Mouse (Mus musculus) splenic B cell, adult 2 months (primary cell): ENCODE measurements around the gene Pcp4l1.
"Not testable (repeated sequence)": the region's sequence is repeated elsewhere in the genome, so short reads cannot be mapped to it uniquely, and the experiment has no call there.

Experiments used
- DNase-seq: peaks from one replicate; pipeline ENCODE4 v3.0.0-alpha.2; 2011; ENCODE audit warnings: low read depth, low spot score
- H3K27me3 ChIP-seq: 2 replicates; pipeline ENCODE4 v1.6.1; 2012; ENCODE audit warnings: mild to moderate bottlenecking, low read length, moderate library complexity, mixed read lengths; ENCODE audit not compliant: control insufficient read depth, poor library complexity, insufficient read depth, severe bottlenecking
- H3K36me3 ChIP-seq: 2 replicates; pipeline ENCODE4 v1.6.1; 2012; ENCODE audit warnings: mild to moderate bottlenecking, low read length, moderate library complexity, mixed read lengths; ENCODE audit not compliant: control insufficient read depth, poor library complexity, insufficient read depth, severe bottlenecking

Pcp4l1 gene

GRCm38 (mm10) chr1:171150838-171151391, 45.2 kb downstream of the Pcp4l1 start:
- no peaks in the 10 kb centered on the region for H3K36me3 ChIP-seq
- no peaks in the 10 kb centered on the region for H3K27me3 ChIP-seq
- no peak for DNase-seq

GRCm38 (mm10) chr1:171149974-171150760, 45.9 kb downstream of the Pcp4l1 start, which contains the start of the genes Sdhc and Mpz:
Gene Sdhc (minus strand): TSS chr1:171150603.
Gene Mpz (plus strand): TSS chr1:171150711.
- Histone ChIP-seq H3K36me3 (no peaks in the 10 kb centered on the region), H3K27me3 (no peaks in the 10 kb centered on the region)
- DNase-seq: peak; percentile 97

- not testable (repeated sequence) for H3K36me3 ChIP-seq, DNase-seq, H3K27me3 ChIP-seq
Measured at GRCm38 (mm10) chr1:171142981-171143380, 53.1 kb downstream of the Pcp4l1 start.

- not testable (repeated sequence) for H3K27me3 ChIP-seq
Measured at GRCm38 (mm10) chr1:171137486-171138155, 58.4 kb downstream of the Pcp4l1 start.

GRCm38 (mm10) chr1:171135600-171135999, 60.5 kb downstream of the Pcp4l1 start:
- no peak for DNase-seq
- no peaks in the 10 kb centered on the region for H3K27me3 ChIP-seq
- H3K36me3 ChIP-seq: peaks cover 7% of the 10 kb centered on the region; the same call in 1 of the 2 replicates

More at GRCm38 (mm10) chr1:171137486-171138155, 58.4 kb downstream of the Pcp4l1 start:
- not testable (repeated sequence) for H3K36me3 ChIP-seq, DNase-seq

- DNase-seq: no peak
- no peaks in the 10 kb centered on the region for H3K27me3 ChIP-seq
- H3K36me3 ChIP-seq: peaks cover 4% of the 10 kb centered on the region; the same call in 1 of the 2 replicates
Measured at GRCm38 (mm10) chr1:171130971-171131370, 65.1 kb downstream of the Pcp4l1 start.

- H3K36me3 ChIP-seq: peaks cover under 1% of the 10 kb centered on the region; the same call in 1 of the 2 replicates
- no peaks in the 10 kb centered on the region for H3K27me3 ChIP-seq
- DNase-seq: no peak
Measured at GRCm38 (mm10) chr1:171129251-171129650, 66.8 kb downstream of the Pcp4l1 start.

- Histone ChIP-seq H3K27me3 (no peaks in the 10 kb centered on the region), H3K36me3 (no peaks in the 10 kb centered on the region)
- DNase-seq: no peak
Measured at GRCm38 (mm10) chr1:171124398-171124797, 71.7 kb downstream of the Pcp4l1 start.
